Mouse (Mus musculus) limb, embryonic 13.5 days (tissue): ENCODE measurements around the gene Tmem107. TPM values are rescaled to one million over a fixed set of nuclear protein-coding genes. Genes with fewer than 3 reads are reported as not detected.

Experiments
- ATAC-seq: fragments of 200-750 bp; cut with Nextera tagmentation; 2 replicates; pipeline ENCODE4 v1.8.0; 2017; ENCODE audit warnings: low read depth, moderate number of reproducible peaks, moderate TSS enrichment; ENCODE audit not compliant: low FRiP score
- H3K27ac ChIP-seq: fragments of 300-500 bp; sonication (generic); 2 replicates; pipeline ENCODE4 v1.5.1; 2015; ENCODE audit warnings: inconsistent platforms, mild to moderate bottlenecking, moderate library complexity
- H3K27me3 ChIP-seq: fragments of 300-500 bp; sonication (generic); 2 replicates; pipeline ENCODE4 v1.6.1; 2015; ENCODE audit warnings: mild to moderate bottlenecking, inconsistent platforms
- H3K36me3 ChIP-seq: fragments of 300-500 bp; sonication (generic); 2 replicates; pipeline ENCODE4 v1.6.1; 2015; ENCODE audit warnings: inconsistent platforms, mild to moderate bottlenecking, moderate library complexity
- H3K4me1 ChIP-seq: fragments of 300-500 bp; sonication (generic); 2 replicates; pipeline ENCODE4 v1.6.1; 2015; ENCODE audit warnings: inconsistent platforms
- H3K4me2 ChIP-seq: fragments of 300-500 bp; sonication (generic); replicated peaks from 2 replicates; pipeline ENCODE4 v1.6.1; 2015; ENCODE audit warnings: inconsistent platforms, mild to moderate bottlenecking, moderate library complexity
- H3K4me3 ChIP-seq: fragments of 300-500 bp; sonication (generic); 2 replicates; pipeline ENCODE4 v1.5.1; 2015; ENCODE audit warnings: moderate library complexity, mild to moderate bottlenecking, inconsistent platforms
- H3K9ac ChIP-seq: fragments of 300-500 bp; sonication (generic); 2 replicates; pipeline ENCODE4 v1.6.1; 2015; ENCODE audit warnings: mild to moderate bottlenecking, inconsistent platforms
- H3K9me3 ChIP-seq: fragments of 300-500 bp; sonication (generic); 2 replicates; pipeline ENCODE4 v1.6.1; 2016; ENCODE audit warnings: inconsistent platforms
- WGBS: fragments of 180-500 bp; shearing (Covaris S2); methylation state at CpG from one replicate; pipeline ENCODE4 v1.1.7; 2015; 5-methylcytosine and 5-hydroxymethylcytosine counted together
- polyA plus RNA-seq: library from polyadenylated mRNA; unstranded; fragments of >200 nt; fragmentation: Nextera tagmentation; extraction: Ambion mirVana; gene quantifications from 2 replicates; pipeline ENCODE4 v1.2.1, GENCODE M21; 2015

The Tmem107 gene
- polyA plus RNA-seq, 1 experiment from 2014 or later = 52.0 TPM

- Histone ChIP-seq H3K27ac (no peak overlapping the region), H3K27me3 (no peaks in the 10 kb centered on the region), H3K36me3 (peaks cover 85% of the 10 kb centered on the region), H3K9ac (no peak overlapping the region), H3K4me2 (no peak overlapping the region), H3K4me1 (peaks cover 13% of the 10 kb centered on the region), H3K9me3 (no peaks in the 10 kb centered on the region), H3K4me3 (no peak overlapping the region)
- WGBS = 90% methylated on average over 11 of the region's 11 CpGs
- no peak for ATAC-seq
These were observed 35.7 kb downstream of the Tmem107 start for GRCm38 (mm10) chr11:69106299-69106698.

- H3K27me3 ChIP-seq = 0 out of 2 replicates have a peak, but pooled peaks cover under 1% of the 10 kb centered on the region
- H3K9ac ChIP-seq = no peak overlapping the region
These were observed 36.2 kb downstream of the Tmem107 start for GRCm38 (mm10) chr11:69106842-69107241.

GRCm38 (mm10) chr11:69107676-69108075, 37.1 kb downstream of the Tmem107 start:
- H3K27me3 ChIP-seq = 0 out of 2 replicates have a peak, but pooled peaks cover 4% of the 10 kb centered on the region
- no peaks in the 10 kb centered on the region for H3K9me3 ChIP-seq
- peaks cover 22% of the 10 kb centered on the region for H3K4me1 ChIP-seq
- H3K27ac ChIP-seq = no peak overlapping the region
- ATAC-seq = no peak
- no peak overlapping the region for H3K9ac ChIP-seq
- no peak overlapping the region for H3K4me3 ChIP-seq
- WGBS = 87% methylated on average over 11 of the region's 11 CpGs
- peaks cover 72% of the 10 kb centered on the region for H3K36me3 ChIP-seq
- no peak overlapping the region for H3K4me2 ChIP-seq

More at GRCm38 (mm10) chr11:69106842-69107241, 36.2 kb downstream of the Tmem107 start:
- 87% methylated on average over 11 of the region's 11 CpGs for WGBS
- peaks cover 80% of the 10 kb centered on the region for H3K36me3 ChIP-seq
- no peak overlapping the region for H3K27ac ChIP-seq
- no peak for ATAC-seq
- H3K4me1 ChIP-seq = peaks cover 17% of the 10 kb centered on the region
- H3K9me3 ChIP-seq = no peaks in the 10 kb centered on the region
- H3K4me2 ChIP-seq = no peak overlapping the region
- no peak overlapping the region for H3K4me3 ChIP-seq

GRCm38 (mm10) chr11:69108223-69108622, 37.6 kb downstream of the Tmem107 start:
- Histone ChIP-seq H3K36me3 (peaks cover 66% of the 10 kb centered on the region), H3K27me3 (0 out of 2 replicates have a peak, but pooled peaks cover 4% of the 10 kb centered on the region), H3K9me3 (no peaks in the 10 kb centered on the region), H3K4me2 (no peak overlapping the region), H3K4me1 (peaks cover 22% of the 10 kb centered on the region), H3K9ac (no peak overlapping the region), H3K4me3 (no peak overlapping the region), H3K27ac (no peak overlapping the region)
- no peak for ATAC-seq
- 89% methylated on average over 9 of the region's 9 CpGs for WGBS

GRCm38 (mm10) chr11:69109032-69109900, 38.7 kb downstream of the Tmem107 start:
- no peak for ATAC-seq
- no peak overlapping the region for H3K27ac ChIP-seq
- no peak overlapping the region for H3K9ac ChIP-seq
- H3K9me3 ChIP-seq = no peaks in the 10 kb centered on the region
- H3K27me3 ChIP-seq = 0 out of 2 replicates have a peak, but pooled peaks cover 4% of the 10 kb centered on the region
- no peak overlapping the region for H3K4me3 ChIP-seq
- H3K36me3 ChIP-seq = peaks cover 56% of the 10 kb centered on the region
- whole genome bisulfite sequencing = 83% methylated on average over 13 of the region's 13 CpGs
- H3K4me1 ChIP-seq = peaks cover 22% of the 10 kb centered on the region
- no peak overlapping the region for H3K4me2 ChIP-seq

GRCm38 (mm10) chr11:69110319-69111046, 39.9 kb downstream of the Tmem107 start:
- peak; percentile 73; the same call in 1 of the 2 replicates for ATAC-seq
- whole genome bisulfite sequencing = under 1% methylated on average over 30 of the region's 30 CpGs
- Histone ChIP-seq H3K9me3 (no peaks in the 10 kb centered on the region), H3K36me3 (peaks cover 44% of the 10 kb centered on the region), H3K4me1 (peaks cover 22% of the 10 kb centered on the region), H3K4me2 (peak overlapping the region; percentile 64), H3K27me3 (peaks cover 5% of the 10 kb centered on the region; the same call in 1 of the 2 replicates), H3K27ac (peak overlapping the region; percentile 55), H3K4me3 (peak overlapping the region; percentile 53), H3K9ac (peak overlapping the region; percentile 59)

GRCm38 (mm10) chr11:69111051-69111810, 40.6 kb downstream of the Tmem107 start:
- H3K36me3 ChIP-seq = peaks cover 36% of the 10 kb centered on the region
- peaks cover 9% of the 10 kb centered on the region for H3K27me3 ChIP-seq
- ATAC-seq = no peak
- no peak overlapping the region for H3K27ac ChIP-seq
- H3K4me2 ChIP-seq = peak overlapping the region; percentile 64
- peak overlapping the region; percentile 59 for H3K9ac ChIP-seq
- H3K4me1 ChIP-seq = peaks cover 22% of the 10 kb centered on the region
- H3K4me3 ChIP-seq = peak overlapping the region; percentile 53
- 3% methylated on average over 21 of the region's 21 CpGs for WGBS
- no peaks in the 10 kb centered on the region for H3K9me3 ChIP-seq

GRCm38 (mm10) chr11:69111865-69112264, 41.3 kb downstream of the Tmem107 start:
- Histone ChIP-seq H3K4me3 (peak overlapping the region; percentile 53), H3K36me3 (peaks cover 30% of the 10 kb centered on the region), H3K4me2 (peak overlapping the region; percentile 64), H3K4me1 (peaks cover 24% of the 10 kb centered on the region), H3K9ac (peak overlapping the region; percentile 59; the same call in 1 of the 2 replicates), H3K27ac (no peak overlapping the region), H3K27me3 (peaks cover 13% of the 10 kb centered on the region), H3K9me3 (no peaks in the 10 kb centered on the region)
- WGBS = 63% methylated on average over 4 of the region's 4 CpGs
- no peak for ATAC-seq

- H3K9ac ChIP-seq = no peak overlapping the region
- H3K4me3 ChIP-seq = no peak overlapping the region
- no peak overlapping the region for H3K4me2 ChIP-seq
- no peak overlapping the region for H3K27ac ChIP-seq
- 73% methylated on average over 3 of the region's 3 CpGs for WGBS
- no peak for ATAC-seq
- no peaks in the 10 kb centered on the region for H3K9me3 ChIP-seq
- peaks cover 15% of the 10 kb centered on the region for H3K27me3 ChIP-seq
- H3K36me3 ChIP-seq = peaks cover 8% of the 10 kb centered on the region
- peaks cover 29% of the 10 kb centered on the region for H3K4me1 ChIP-seq
These were observed 43.4 kb downstream of the Tmem107 start for GRCm38 (mm10) chr11:69114018-69114417.

- Histone ChIP-seq H3K4me1 (peaks cover 32% of the 10 kb centered on the region), H3K27ac (no peak overlapping the region), H3K4me2 (no peak overlapping the region), H3K4me3 (no peak overlapping the region), H3K9me3 (no peaks in the 10 kb centered on the region), H3K27me3 (peaks cover 15% of the 10 kb centered on the region), H3K9ac (no peak overlapping the region), H3K36me3 (peaks cover 2% of the 10 kb centered on the region; the same call in 1 of the 2 replicates)
- ATAC-seq = no peak
- WGBS = 86% methylated on average over 3 of the region's 3 CpGs
These were observed 44.0 kb downstream of the Tmem107 start for GRCm38 (mm10) chr11:69114621-69115020.

- Histone ChIP-seq H3K4me2 (peak overlapping the region; percentile 92), H3K27ac (no peak overlapping the region), H3K27me3 (peaks cover 21% of the 10 kb centered on the region), H3K4me3 (no peak overlapping the region; the same call in 1 of the 2 replicates), H3K9me3 (no peaks in the 10 kb centered on the region), H3K4me1 (peaks cover 36% of the 10 kb centered on the region), H3K9ac (no peak overlapping the region), H3K36me3 (no peaks in the 10 kb centered on the region)
- WGBS = 51% methylated on average over 5 of the region's 5 CpGs
- ATAC-seq = no peak
These were observed 46.2 kb downstream of the Tmem107 start for GRCm38 (mm10) chr11:69116843-69117242.
